Mouse (Mus musculus) B cell, adult 67 days (primary cell): ENCODE results near the gene Tmem185b. TPM values are rescaled to one million over a fixed set of nuclear protein-coding genes. Genes with fewer than 3 reads are reported as not detected.

Experiments
- total RNA-seq, 2 experiments: library from RNA; stranded (reverse); gene quantifications; 4 replicates each; pipeline ENCODE4 v1.2.4; 2023

Tmem185b gene
- 10 to 100 TPM; 21.6 to 30.6 TPM for total RNA-seq

DNA sequence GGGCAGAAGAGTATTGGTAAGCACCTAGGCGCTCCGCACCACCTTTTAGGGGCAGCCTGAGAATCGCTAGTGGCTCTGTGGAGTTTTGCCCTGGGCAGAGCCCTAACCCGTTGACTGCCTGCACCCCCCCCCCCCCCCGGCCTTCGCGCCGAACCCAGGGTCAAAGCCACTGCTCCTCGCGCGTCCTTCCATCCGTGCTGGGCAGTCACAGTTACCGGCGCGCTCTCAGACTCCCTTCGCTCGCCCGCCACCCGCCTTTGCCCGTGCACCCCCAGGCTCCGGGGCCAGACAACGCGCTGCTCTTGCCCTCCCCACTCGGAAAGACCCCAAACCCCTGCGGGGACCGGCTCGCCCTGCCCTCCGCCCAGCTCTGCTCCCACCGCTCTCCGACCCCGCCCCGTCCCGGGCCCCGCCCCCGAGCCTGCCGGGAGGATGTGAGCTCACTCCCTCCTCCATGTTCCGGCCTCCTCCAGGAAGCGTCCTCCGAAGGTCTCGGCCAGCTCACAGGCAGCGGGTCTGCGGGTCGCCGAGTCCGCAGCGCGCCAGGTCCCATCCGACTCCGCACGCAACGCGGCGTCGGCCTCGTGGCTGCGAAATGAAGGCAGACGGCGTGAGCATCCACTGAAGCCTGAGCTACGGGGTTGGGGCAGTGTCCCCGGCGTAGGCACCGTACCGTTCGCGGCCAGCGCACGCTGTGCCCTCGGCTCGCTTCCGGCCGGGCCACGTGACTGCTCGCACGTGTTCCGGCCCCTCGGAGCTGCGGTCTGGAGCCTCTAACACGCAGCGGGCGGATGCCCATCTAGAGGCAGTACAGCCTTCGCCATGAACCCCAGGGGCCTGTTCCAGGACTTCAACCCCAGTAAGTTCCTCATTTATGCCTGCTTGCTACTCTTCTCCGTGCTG lies at the start of gene Tmem185b:
Tmem185b (plus strand) TSS at position 472 of the 903 bp plus-strand sequence.

DNA sequence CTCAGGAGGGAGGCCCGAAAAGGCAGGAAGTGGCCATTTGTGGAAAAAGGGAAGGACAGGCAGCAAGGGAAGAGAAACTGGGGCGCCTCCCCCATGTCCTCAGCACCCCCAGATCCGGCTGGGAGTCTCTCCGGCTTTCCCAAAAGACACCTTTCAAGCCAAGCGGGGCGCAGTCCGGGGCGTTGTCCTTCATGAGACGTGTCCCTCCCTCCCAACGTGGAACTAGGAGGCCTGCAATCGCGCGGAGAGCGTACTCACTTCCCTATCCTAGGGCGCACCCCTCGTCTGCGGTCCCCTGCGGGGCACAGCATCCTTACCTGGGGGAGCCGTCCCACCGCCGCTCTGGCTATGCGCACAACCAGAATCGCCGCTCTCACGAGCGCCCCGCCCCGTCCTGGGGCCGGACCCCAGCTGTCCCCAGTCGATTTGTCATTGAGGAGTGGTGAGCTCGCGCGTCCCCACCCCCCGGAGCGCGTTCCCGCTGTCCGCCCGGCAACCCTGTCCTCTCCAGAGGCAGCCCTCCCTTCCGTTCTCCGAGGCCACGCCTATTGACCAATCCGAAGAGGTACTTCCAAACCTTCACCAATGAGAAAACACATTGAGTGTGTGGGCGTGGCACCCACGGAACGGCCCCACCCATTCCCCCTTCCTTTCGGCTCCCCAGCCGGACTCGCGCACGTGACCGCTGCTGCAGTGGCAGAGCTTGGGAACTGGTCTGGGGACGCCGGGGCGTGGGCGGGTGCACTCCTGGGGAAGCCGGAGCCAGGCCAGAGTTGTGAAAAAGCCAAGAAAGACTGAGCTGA lies 21.5 kb upstream of the Tmem185b start, which contains the start of gene Ralb:
Ralb (minus strand) TSS at position 535 of the 803 bp plus-strand sequence.

Other genes with a start within 250 kb of the Tmem185b start
- not detected for gene Inhbb, start 103.9 kb upstream of the Tmem185b start, total RNA-seq
- gene Ralb, start 21.4 kb upstream of the Tmem185b start, total RNA-seq: 1 to 10 TPM; 8.5 to 9.2 TPM
- gene Epb41l5, start 122.8 kb downstream of the Tmem185b start, total RNA-seq: 1 to 10 TPM; 4.9 to 6.8 TPM